Mouse (Mus musculus): ENCODE results near the gene Mrpl12.

GRCm38 (mm10) chr11:120518558-120518957 lies 34.1 kb downstream of the Mrpl12 start:
- TF ChIP-seq CTCF (IDR thresholded peaks at IDR 0.05): no peak
- no peak for TF ChIP-seq EP300 (IDR thresholded peaks at IDR 0.05)
